Mouse (Mus musculus) WW6 (cell line): Measurements from ENCODE around the gene Gins2.

Experiments
- DNase-seq: peaks from one replicate; pipeline ENCODE4 v3.0.0-alpha.2; 2013; ENCODE audit warnings: low read depth, low spot score

Gins2 gene

DNA sequence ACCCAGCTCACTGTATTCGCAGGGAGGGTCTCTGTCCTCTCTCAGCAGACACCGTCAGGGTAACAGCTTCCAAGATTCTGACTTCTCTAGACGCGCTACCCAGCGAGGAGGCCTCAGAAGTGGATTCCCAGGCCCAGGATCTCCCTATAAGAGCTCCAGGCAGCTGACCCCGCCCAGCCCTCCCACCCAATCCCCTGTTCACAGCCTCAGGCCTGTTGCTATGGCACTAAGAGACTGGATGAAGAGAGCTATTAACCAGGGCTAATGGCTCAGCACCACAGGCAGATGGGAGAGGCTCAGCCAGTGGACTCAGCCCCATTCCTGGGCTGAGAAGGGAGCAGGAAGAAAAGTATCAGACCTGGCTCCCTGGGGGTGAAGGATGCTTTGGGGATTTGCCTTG lies 13.6 kb upstream of the Gins2 start:
- peak; percentile 54 for DNase-seq

- DNase-seq: no peak
Measured at GRCm38 (mm10) chr8:120599504-120599903, 10.4 kb upstream of the Gins2 start.

DNA sequence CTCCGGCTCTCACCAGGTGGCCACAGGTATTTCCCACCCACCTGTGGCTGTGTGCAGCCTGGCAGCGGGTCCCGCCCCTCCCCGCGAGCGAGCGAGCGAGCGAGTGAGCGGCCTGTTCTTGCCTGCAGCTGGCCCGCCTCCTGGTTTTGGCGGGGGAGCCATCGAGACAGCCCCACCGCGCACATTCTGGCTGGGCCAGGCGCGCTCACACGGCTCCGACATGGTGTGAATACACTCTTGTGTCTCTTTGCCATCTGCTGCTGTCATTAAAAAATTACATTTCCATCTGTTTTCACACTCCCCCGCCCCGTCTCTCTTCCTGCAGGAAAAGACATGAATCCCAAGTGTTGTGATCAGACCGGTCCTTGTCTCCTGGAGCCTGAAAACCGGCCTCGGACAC lies 9.5 kb upstream of the Gins2 start:
- no peak for DNase-seq

- DNase-seq: no peak
Measured at GRCm38 (mm10) chr8:120595963-120596362, 6.9 kb upstream of the Gins2 start.

- DNase-seq: no peak
Measured at GRCm38 (mm10) chr8:120594571-120594970, 5.5 kb upstream of the Gins2 start.

DNA sequence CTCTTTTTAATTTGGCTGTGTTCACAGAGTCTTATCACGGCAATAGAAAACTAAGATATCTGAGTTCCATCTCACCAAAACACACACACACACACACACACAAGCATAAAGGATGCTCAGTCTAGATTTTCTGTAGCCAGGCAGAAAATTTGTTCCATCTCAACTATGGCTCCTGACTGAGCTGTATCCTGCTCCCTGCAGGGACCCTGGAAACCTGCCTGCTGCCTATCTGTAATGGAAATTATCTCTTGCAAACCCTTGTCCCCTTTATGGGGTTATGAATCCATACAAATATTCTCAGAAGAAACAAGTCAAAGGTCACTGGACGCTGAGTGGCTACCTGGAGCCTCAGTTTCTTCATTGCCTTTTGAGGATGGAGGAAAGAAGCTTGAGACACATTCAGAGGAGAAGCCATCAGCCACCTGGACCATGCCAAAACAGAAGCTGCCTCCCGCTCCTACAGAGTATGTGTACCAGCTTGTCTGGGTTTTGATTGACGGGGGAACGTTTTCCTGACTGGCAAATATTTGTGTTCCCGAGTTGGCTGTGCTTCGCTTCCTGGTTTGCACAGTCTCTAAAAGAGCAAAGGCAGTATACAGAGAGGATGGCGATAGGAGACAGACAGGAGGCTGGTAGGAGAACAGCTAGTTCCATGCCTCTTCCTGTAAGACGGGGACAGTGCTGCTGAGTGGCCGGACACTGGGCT lies 2.6 kb upstream of the Gins2 start:
- no peak for DNase-seq

DNA sequence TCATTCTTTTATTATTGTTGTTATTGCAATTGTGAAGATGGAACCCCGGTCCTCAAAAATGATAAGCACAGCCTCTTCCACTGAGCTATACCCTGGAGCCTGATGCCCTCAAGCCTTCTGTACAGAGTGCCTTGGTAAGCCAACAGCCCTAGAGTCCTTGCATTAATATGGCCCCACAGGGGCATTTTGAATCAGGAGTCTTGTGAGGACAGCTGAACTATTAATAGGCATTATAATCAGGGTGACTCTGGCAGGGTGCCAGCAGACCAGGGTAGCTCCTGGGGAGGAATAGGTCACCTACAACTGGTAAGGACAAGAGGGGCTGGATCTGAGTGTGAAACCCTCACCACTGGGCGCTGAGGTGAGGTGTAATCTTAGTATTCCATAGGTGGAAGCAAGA lies 817 bp upstream of the Gins2 start:
- DNase-seq: no peak

- DNase-seq: no peak
Measured at GRCm38 (mm10) chr8:120585521-120585920, 3.6 kb downstream of the Gins2 start.

- DNase-seq: no peak
Measured at GRCm38 (mm10) chr8:120581811-120582210, 7.3 kb downstream of the Gins2 start.

- DNase-seq: no peak
Measured at GRCm38 (mm10) chr8:120581329-120581728, 7.8 kb downstream of the Gins2 start.

- no peak for DNase-seq
Measured at GRCm38 (mm10) chr8:120580336-120581000, 8.6 kb downstream of the Gins2 start.

DNA sequence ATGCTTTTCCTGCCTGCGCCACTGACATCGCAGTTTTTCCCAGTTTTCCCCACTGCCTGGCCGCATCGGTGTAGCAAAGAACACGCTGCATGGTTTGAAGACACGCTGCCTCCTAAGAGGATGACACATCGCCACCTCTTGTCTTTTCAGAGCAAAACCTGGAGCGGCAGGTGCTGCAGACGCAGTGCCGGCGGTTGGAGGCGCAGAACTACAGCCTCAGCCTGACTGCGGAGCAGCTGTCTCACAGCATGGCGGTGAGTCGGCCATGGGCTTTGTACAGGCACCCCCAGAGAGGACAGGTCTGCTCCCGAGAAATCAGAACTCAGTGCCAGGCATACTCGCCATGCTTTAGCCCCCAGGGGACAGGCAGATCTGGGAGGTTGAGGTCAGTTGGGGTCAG lies 11.3 kb downstream of the Gins2 start:
- DNase-seq: no peak

DNA sequence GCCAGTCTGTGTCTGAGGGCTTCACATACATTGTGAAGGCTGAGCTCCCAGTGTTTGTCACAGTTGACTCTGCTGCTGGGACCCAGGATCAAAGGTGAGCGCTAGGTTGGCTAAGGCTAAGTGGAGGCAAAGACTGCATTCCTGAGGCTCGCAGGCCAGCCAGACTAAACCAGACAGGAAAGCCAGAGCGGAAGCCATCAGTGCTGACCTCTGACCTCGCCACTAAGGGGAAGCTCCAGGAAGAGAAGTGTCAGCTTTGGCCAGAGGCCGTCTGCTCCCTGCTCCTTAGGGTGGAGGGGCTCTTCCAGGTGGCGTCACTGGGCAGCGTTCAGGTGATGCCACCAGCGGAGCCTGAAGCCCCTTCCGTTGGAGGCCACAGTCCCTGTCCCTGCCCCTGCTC lies 13.3 kb downstream of the Gins2 start:
- no peak for DNase-seq

GRCm38 (mm10) chr8:120574941-120575340 lies 14.2 kb downstream of the Gins2 start:
- no peak for DNase-seq

DNA sequence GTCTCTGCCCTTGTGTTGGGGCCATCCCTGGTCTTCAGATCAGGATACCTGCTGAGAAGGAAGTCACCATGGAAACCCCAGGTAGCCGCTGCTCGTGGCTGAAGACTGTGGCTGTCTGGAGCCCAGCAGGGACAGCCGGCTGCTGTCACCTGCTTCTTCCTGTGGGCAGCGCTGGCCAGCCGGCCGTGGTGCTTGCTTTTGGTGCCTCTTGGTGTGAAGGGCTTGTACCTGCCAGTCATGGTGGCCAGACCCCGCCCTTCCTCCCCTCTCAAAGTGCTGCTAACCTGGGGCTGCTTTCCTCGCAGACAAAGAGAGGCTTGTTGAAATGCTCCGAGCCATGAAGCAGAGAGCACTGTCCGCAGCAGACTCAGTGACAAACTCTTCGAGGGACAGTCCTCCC lies 15.2 kb downstream of the Gins2 start:
- no peak for DNase-seq

DNA sequence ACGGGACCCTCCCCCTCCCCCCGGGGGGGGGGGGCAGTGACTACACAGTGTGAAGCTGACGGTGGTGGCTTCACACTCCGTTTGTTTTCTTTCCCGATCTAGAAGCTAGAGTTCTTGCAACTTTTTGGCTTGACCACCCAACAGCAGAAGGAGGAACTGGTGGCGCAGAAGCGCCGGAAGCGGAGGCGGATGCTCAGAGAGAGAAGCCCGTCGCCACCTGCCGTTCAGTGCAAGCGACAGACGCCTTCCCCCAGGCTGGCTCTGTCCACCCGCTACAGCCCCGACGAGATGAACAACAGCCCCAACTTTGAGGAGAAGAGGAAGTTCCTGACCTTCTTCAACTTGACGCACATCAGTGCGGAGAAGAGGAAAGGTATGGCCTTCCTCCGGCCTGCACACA lies 16.6 kb downstream of the Gins2 start:
- no peak for DNase-seq

DNA sequence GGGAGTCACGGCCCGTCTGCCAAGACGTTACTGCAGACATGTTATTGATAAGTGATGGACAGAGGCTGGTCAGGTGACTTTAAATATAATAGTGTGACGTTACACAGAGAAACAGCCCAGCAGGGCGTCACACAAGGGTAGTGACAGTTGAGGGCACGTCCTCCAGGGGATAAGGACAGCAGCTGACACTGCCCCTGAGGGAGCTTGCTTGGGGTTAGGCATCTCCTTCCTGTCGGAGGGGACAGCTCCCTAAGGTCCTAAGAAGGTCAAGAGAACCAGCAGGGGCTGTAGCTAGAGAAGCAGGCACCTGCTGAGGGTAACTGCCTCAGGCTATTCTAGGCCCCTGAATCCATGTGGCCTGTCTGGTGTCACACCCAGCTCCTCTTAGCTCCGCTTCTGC lies 17.5 kb downstream of the Gins2 start:
- DNase-seq: no peak

- DNase-seq: peak; percentile 74
Measured at GRCm38 (mm10) chr8:120569939-120570715, 19.0 kb downstream of the Gins2 start.

GRCm38 (mm10) chr8:120569123-120569522 lies 20.0 kb downstream of the Gins2 start:
- DNase-seq: no peak

GRCm38 (mm10) chr8:120568164-120568798 lies 20.8 kb downstream of the Gins2 start:
- no peak for DNase-seq

DNA sequence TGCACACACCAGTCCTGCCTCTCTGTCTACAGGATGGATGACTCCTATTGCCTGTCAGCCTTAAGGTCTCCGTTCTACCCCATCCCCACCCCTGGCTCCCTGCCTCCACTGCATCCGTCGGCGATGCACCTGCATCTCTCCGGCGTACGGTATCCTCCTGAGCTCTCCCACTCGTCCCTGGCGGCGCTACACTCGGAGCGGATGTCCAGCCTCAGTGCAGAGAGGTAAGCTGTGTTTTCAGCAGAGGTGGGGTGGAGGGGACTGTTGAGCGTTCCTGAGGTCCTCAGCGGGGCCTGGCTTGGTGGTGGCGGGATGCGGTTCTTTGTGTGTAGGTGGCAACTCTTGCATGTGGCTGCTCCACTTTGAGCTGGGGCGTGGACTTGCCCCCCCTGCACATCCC lies 21.4 kb downstream of the Gins2 start:
- no peak for DNase-seq

DNA sequence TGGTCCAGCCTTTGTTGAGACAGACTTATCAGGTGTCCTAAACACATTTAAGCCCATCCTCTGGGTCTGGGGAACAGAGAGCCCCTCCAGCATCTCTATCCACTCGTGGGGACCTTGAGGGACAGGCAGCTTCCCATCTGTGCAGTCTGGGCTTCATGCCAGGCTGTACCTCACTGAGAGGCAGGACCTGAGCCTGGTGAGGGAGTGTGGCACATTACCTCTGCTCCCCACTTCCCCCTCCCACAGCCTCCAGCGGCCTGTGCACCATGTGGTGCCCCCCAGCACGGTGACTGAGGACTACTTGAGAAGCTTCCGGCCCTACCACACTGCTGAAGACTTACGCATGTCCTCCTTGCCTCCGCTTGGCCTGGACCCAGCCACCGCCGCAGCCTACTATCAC lies 22.4 kb downstream of the Gins2 start:
- no peak for DNase-seq
